Mouse (Mus musculus): ENCODE measurements around the gene Man1a2.

The Man1a2 gene

GRCm38 (mm10) chr3:100685087-100685762, at the start of gene Man1a2:
TSS of gene Man1a2 (minus strand) at chr3:100685503.
- peak; percentile 89 to 91 for DNase-seq

- no peak for DNase-seq
These were observed 49.3 kb upstream of the Man1a2 start for GRCm38 (mm10) chr3:100734482-100735154.

GRCm38 (mm10) chr3:100731896-100732295, 46.6 kb upstream of the Man1a2 start:
- DNase-seq = no peak

GRCm38 (mm10) chr3:100731347-100731746, 46.0 kb upstream of the Man1a2 start:
- no peak for DNase-seq

GRCm38 (mm10) chr3:100728008-100728712, 42.9 kb upstream of the Man1a2 start:
- DNase-seq = no peak

GRCm38 (mm10) chr3:100725960-100726674, 40.8 kb upstream of the Man1a2 start:
- DNase-seq = no peak

GRCm38 (mm10) chr3:100720786-100721300, 35.5 kb upstream of the Man1a2 start:
- DNase-seq = no peak

- no peak for DNase-seq
These were observed 30.9 kb upstream of the Man1a2 start for GRCm38 (mm10) chr3:100716241-100716640.

- no peak for DNase-seq
These were observed 30.1 kb upstream of the Man1a2 start for GRCm38 (mm10) chr3:100715367-100715766.

- DNase-seq = no peak
These were observed 28.1 kb upstream of the Man1a2 start for GRCm38 (mm10) chr3:100713142-100714005.

GRCm38 (mm10) chr3:100712140-100712539, 26.8 kb upstream of the Man1a2 start:
- no peak for DNase-seq

GRCm38 (mm10) chr3:100711486-100711885, 26.2 kb upstream of the Man1a2 start:
- DNase-seq = no peak

- no peak for DNase-seq
These were observed 21.8 kb upstream of the Man1a2 start for GRCm38 (mm10) chr3:100707117-100707516.

- no peak for DNase-seq
These were observed 19.9 kb upstream of the Man1a2 start for GRCm38 (mm10) chr3:100705128-100705667.

- DNase-seq = no peak
These were observed 18.7 kb upstream of the Man1a2 start for GRCm38 (mm10) chr3:100703847-100704644.

GRCm38 (mm10) chr3:100702875-100703846, 17.9 kb upstream of the Man1a2 start:
- DNase-seq = no peak

GRCm38 (mm10) chr3:100688747-100689146, 3.4 kb upstream of the Man1a2 start:
- no peak for DNase-seq

GRCm38 (mm10) chr3:100686756-100687155, 1.5 kb upstream of the Man1a2 start:
- DNase-seq = no peak

- DNase-seq = peak; percentile 89 to 90
These were observed 564 bp upstream of the Man1a2 start for GRCm38 (mm10) chr3:100685763-100686370.

Measured in cerebellum, postnatal 25 days (tissue).